Mouse (Mus musculus) thymus, adult 2 months (tissue): Measurements from ENCODE around the gene Serpinb1a. TPM values are rescaled to one million over a fixed set of nuclear protein-coding genes. Genes with fewer than 3 reads are reported as not detected.
A peak's percentile ranks its signal among the peaks of the same experiment; 100 is the strongest.

Experiments
- DNase-seq: peaks from one replicate; pipeline ENCODE4 v3.0.0; 2021
- H3K27ac ChIP-seq: fragments of 200-500 bp; 2 replicates; pipeline ENCODE4 v1.5.1; 2012; ENCODE audit warnings: low read length, control low read depth; ENCODE audit not compliant: control insufficient read depth, insufficient read depth
- H3K27me3 ChIP-seq: fragments of 200-500 bp; 2 replicates; pipeline ENCODE4 v1.6.1; 2012; ENCODE audit warnings: mild to moderate bottlenecking, low read length, moderate library complexity, mixed read lengths; ENCODE audit not compliant: control insufficient read depth, insufficient read depth
- H3K36me3 ChIP-seq: fragments of 200-500 bp; 2 replicates; pipeline ENCODE4 v1.6.1; 2012; ENCODE audit warnings: mild to moderate bottlenecking, low read length, moderate library complexity; ENCODE audit not compliant: control insufficient read depth, insufficient read depth
- H3K4me1 ChIP-seq: fragments of 200-500 bp; replicated peaks from 2 replicates; pipeline ENCODE4 v1.6.1; 2012; ENCODE audit warnings: low read length; ENCODE audit not compliant: control insufficient read depth, insufficient read depth
- H3K4me3 ChIP-seq: fragments of 200-500 bp; 2 replicates; pipeline ENCODE4 v1.5.1; 2012; ENCODE audit warnings: mild to moderate bottlenecking, low read length, control low read depth, moderate library complexity; ENCODE audit not compliant: control insufficient read depth, insufficient read depth
- CTCF ChIP-seq: fragments of 200-500 bp; IDR thresholded peaks from 2 replicates; pipeline ENCODE4 v1.5.1; 2012; ENCODE audit warnings: mild to moderate bottlenecking, control low read depth, low read length, moderate library complexity, borderline replicate concordance; ENCODE audit not compliant: control insufficient read depth, poor library complexity, insufficient read depth; ENCODE audit errors: extremely low read depth
- POLR2A ChIP-seq: fragments of 200-500 bp; IDR thresholded peaks from 2 replicates; pipeline ENCODE4 v1.6.1; 2012; ENCODE audit warnings: mild to moderate bottlenecking, low read length, control low read depth, moderate library complexity; ENCODE audit not compliant: control insufficient read depth, poor library complexity, insufficient read depth; ENCODE audit errors: extremely low read depth
- WGBS: fragments of 180-500 bp; shearing (Covaris S2); methylation state at CpG from one replicate; pipeline ENCODE4 v1.1.7; 2018; 5-methylcytosine and 5-hydroxymethylcytosine counted together
- polyA plus RNA-seq: library from polyadenylated mRNA; depleted of rRNA; stranded (reverse); fragments of >200 nt; gene quantifications from 2 replicates; pipeline ENCODE4 v1.2.3, GENCODE M21; 2012

The Serpinb1a gene
- polyA plus RNA-seq, 1 experiment, result 11.6 TPM

GRCm38 (mm10) chr13:32849092-32849491, 1.9 kb downstream of the Serpinb1a start:
- no peak for TF ChIP-seq POLR2A
- TF ChIP-seq CTCF, result no peak
- H3K4me1 ChIP-seq, result peaks cover 6% of the 10 kb centered on the region; the same call in 1 of the 2 replicates
- H3K27me3 ChIP-seq, result no peaks in the 10 kb centered on the region
- DNase-seq, result no peak
- H3K36me3 ChIP-seq, result no peaks in the 10 kb centered on the region
- H3K27ac ChIP-seq, result no peak overlapping the region
- 28% methylated on average over 4 of the region's 4 CpGs for WGBS
- H3K4me3 ChIP-seq, result no peak overlapping the region

- H3K27me3 ChIP-seq, result no peaks in the 10 kb centered on the region
- no peak for TF ChIP-seq POLR2A
- TF ChIP-seq CTCF, result no peak
- H3K36me3 ChIP-seq, result no peaks in the 10 kb centered on the region
- no peak for DNase-seq
- no peak overlapping the region for H3K27ac ChIP-seq
- peaks cover 6% of the 10 kb centered on the region; the same call in 1 of the 2 replicates for H3K4me1 ChIP-seq
- H3K4me3 ChIP-seq, result no peak overlapping the region
Observed at GRCm38 (mm10) chr13:32846221-32846620, 4.8 kb downstream of the Serpinb1a start.

- no peak overlapping the region for H3K27ac ChIP-seq
- no peak overlapping the region for H3K4me3 ChIP-seq
- no peaks in the 10 kb centered on the region for H3K27me3 ChIP-seq
- no peak for DNase-seq
- WGBS, result 93% methylated on average over 3 of the region's 3 CpGs
- TF ChIP-seq CTCF (no peak), POLR2A (no peak)
- no peaks in the 10 kb centered on the region for H3K4me1 ChIP-seq
- H3K36me3 ChIP-seq, result no peaks in the 10 kb centered on the region
Observed at GRCm38 (mm10) chr13:32841349-32841748, 9.6 kb downstream of the Serpinb1a start.

- Histone ChIP-seq H3K27me3 (no peaks in the 10 kb centered on the region), H3K27ac (no peak overlapping the region), H3K4me3 (no peak overlapping the region), H3K4me1 (peaks cover 2% of the 10 kb centered on the region; the same call in 1 of the 2 replicates), H3K36me3 (no peaks in the 10 kb centered on the region)
- DNase-seq, result no peak
- 9% methylated on average over 1 of the region's 1 CpGs for whole genome bisulfite sequencing
- TF ChIP-seq CTCF, result no peak
- TF ChIP-seq POLR2A, result no peak
Observed at GRCm38 (mm10) chr13:32839314-32839713, 11.7 kb downstream of the Serpinb1a start.

GRCm38 (mm10) chr13:32834513-32834912, 16.5 kb downstream of the Serpinb1a start:
- H3K4me1 ChIP-seq, result peaks cover 17% of the 10 kb centered on the region
- TF ChIP-seq POLR2A (no peak), CTCF (no peak)
- WGBS, result 86% methylated on average over 5 of the region's 5 CpGs
- no peak for DNase-seq
- H3K36me3 ChIP-seq, result no peaks in the 10 kb centered on the region
- H3K27me3 ChIP-seq, result no peaks in the 10 kb centered on the region
- H3K27ac ChIP-seq, result no peak overlapping the region
- H3K4me3 ChIP-seq, result no peak overlapping the region

GRCm38 (mm10) chr13:32833237-32833636, 17.7 kb downstream of the Serpinb1a start:
- H3K36me3 ChIP-seq, result no peaks in the 10 kb centered on the region
- H3K4me1 ChIP-seq, result peaks cover 17% of the 10 kb centered on the region
- WGBS, result 10% methylated on average over 6 of the region's 6 CpGs

GRCm38 (mm10) chr13:32832776-32833175, 18.2 kb downstream of the Serpinb1a start:
- H3K27me3 ChIP-seq, result no peaks in the 10 kb centered on the region
- no peak overlapping the region for H3K4me3 ChIP-seq
- H3K27ac ChIP-seq, result no peak overlapping the region
- no peaks in the 10 kb centered on the region for H3K36me3 ChIP-seq
- no peak for DNase-seq
- peaks cover 17% of the 10 kb centered on the region for H3K4me1 ChIP-seq
- TF ChIP-seq CTCF (no peak), POLR2A (no peak)
- WGBS, result 35% methylated on average over 3 of the region's 3 CpGs

More at GRCm38 (mm10) chr13:32833237-32833636, 17.7 kb downstream of the Serpinb1a start:
- DNase-seq, result peak; percentile 15
- no peak for TF ChIP-seq CTCF
- no peak for TF ChIP-seq POLR2A
- Histone ChIP-seq H3K27me3 (no peaks in the 10 kb centered on the region), H3K27ac (no peak overlapping the region), H3K4me3 (no peak overlapping the region)
